Mouse (Mus musculus) heart, postnatal 10 days (tissue): ENCODE data around the gene Emp1. TPM values are rescaled to one million over a fixed set of nuclear protein-coding genes. Genes with fewer than 3 reads are reported as not detected.

Experiments used
- DNase-seq, 2 experiments: peaks; one replicate each; pipeline ENCODE4 v3.0.0; 2021
- intact Hi-C: fragments of 180-260 bp; cut with DNase I; formaldehyde crosslinking; loops from one replicate; pipeline ENCODE4 v1.15.1; 2025
- total RNA-seq, 2 experiments: library from RNA; stranded (reverse); gene quantifications; 2 replicates each; pipeline ENCODE4 v1.2.3; 2021

Emp1 gene
- total RNA-seq, 2 experiments from 2014 or later, result 192 to 206 TPM

GRCm38 (mm10) chr6:135398801-135399200 is 36.5 kb downstream of the Emp1 start:
- intact Hi-C loops, result no loop called here
- peak; percentile 78 to 79 for DNase-seq

GRCm38 (mm10) chr6:135400306-135400705 is 38.0 kb downstream of the Emp1 start:
- intact Hi-C loops, result loop anchor here (1.0 to 5.0 kb wide), 3 partner anchors 151 to 313 kb away; no protein-coding TSS in a partner anchor
- DNase-seq, result peak; percentile 70 to 81

GRCm38 (mm10) chr6:135405093-135405492 is 42.7 kb downstream of the Emp1 start:
- intact Hi-C loops, result no loop called here
- DNase-seq, result no peak

- intact Hi-C loops, result no loop called here
- no peak for DNase-seq
Observed at GRCm38 (mm10) chr6:135407323-135407722, 45.0 kb downstream of the Emp1 start.

GRCm38 (mm10) chr6:135411712-135412319 is 49.5 kb downstream of the Emp1 start:
- intact Hi-C loops, result no loop called here

GRCm38 (mm10) chr6:135412649-135413048 is 50.3 kb downstream of the Emp1 start:
- no peak for DNase-seq
- intact Hi-C loops, result no loop called here

More at GRCm38 (mm10) chr6:135411712-135412319, 49.5 kb downstream of the Emp1 start:
- DNase-seq, result no peak

GRCm38 (mm10) chr6:135417459-135417858 is 55.1 kb downstream of the Emp1 start:
- peak; percentile 35 to 64 for DNase-seq
- intact Hi-C loops, result no loop called here

GRCm38 (mm10) chr6:135418223-135418824 is 56.0 kb downstream of the Emp1 start:
- no peak for DNase-seq
- intact Hi-C loops, result no loop called here

GRCm38 (mm10) chr6:135428246-135428645 is 65.9 kb downstream of the Emp1 start:
- intact Hi-C loops, result no loop called here
- no peak for DNase-seq

- no peak for DNase-seq
- intact Hi-C loops, result no loop called here
Observed at GRCm38 (mm10) chr6:135429268-135429909, 67.0 kb downstream of the Emp1 start.

- DNase-seq, result no peak
- intact Hi-C loops, result no loop called here
Observed at GRCm38 (mm10) chr6:135430441-135430970, 68.2 kb downstream of the Emp1 start.

Other genes with a start within 250 kb of the Emp1 start
- gene Gprc5d, start 244.3 kb upstream of the Emp1 start, total RNA-seq, result under 1 TPM in 1 of 2 experiments, not detected in 1; 0.25 TPM
- 1 to 10 TPM; 5.6 to 7.5 TPM for gene Fam234b, start 164.6 kb upstream of the Emp1 start, total RNA-seq
- gene Hebp1, start 164.5 kb upstream of the Emp1 start, total RNA-seq, result 10 to 100 TPM; 58.5 to 59.0 TPM
- gene Gsg1, start 108.2 kb upstream of the Emp1 start, total RNA-seq, result under 1 TPM; 0.32 to 0.89 TPM
- gene Pbp2, start 52.1 kb upstream of the Emp1 start, total RNA-seq, result not detected